Mouse (Mus musculus) myocyte (in vitro differentiated cells): ENCODE measurements around the gene Camk2n1.

Experiments used
- MAX ChIP-seq: IDR thresholded peaks from one replicate; pipeline ENCODE4 v1.6.1; 2011; ENCODE audit warnings: low read depth, mild to moderate bottlenecking, control low read depth
- POLR2A ChIP-seq: IDR thresholded peaks from one replicate; pipeline ENCODE4 v1.6.1; 2011; ENCODE audit warnings: low read depth, mild to moderate bottlenecking, control low read depth, moderate library complexity; ENCODE audit not compliant: insufficient read length

DNA sequence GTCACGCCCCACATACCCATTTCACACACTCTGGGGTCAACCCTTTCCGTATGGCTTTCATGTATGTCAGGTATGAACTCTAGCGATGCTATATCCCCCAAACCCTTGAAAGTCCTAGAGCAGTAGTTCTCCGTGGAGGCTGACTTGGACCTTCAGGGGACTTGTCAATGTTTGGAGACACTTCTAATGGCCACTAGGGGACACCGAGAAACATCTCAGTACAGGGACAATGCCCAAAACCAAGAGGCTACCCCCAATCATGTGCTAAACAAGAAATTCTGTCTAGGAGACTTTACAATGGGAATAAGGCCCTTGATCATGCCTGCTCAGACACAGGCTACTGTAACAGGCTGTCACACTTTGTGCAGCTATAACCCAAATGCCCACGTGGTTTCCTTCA lies 12.6 kb downstream of the Camk2n1 start:
- TF ChIP-seq POLR2A: no peak
- TF ChIP-seq MAX: no peak
